Mouse (Mus musculus): ENCODE measurements around the gene Tdrd7. TPM values are rescaled to one million over a fixed set of nuclear protein-coding genes. Genes with fewer than 3 reads are reported as not detected.

The Tdrd7 gene
- polyA plus RNA-seq, 1 experiment = 5.0 TPM

DNA sequence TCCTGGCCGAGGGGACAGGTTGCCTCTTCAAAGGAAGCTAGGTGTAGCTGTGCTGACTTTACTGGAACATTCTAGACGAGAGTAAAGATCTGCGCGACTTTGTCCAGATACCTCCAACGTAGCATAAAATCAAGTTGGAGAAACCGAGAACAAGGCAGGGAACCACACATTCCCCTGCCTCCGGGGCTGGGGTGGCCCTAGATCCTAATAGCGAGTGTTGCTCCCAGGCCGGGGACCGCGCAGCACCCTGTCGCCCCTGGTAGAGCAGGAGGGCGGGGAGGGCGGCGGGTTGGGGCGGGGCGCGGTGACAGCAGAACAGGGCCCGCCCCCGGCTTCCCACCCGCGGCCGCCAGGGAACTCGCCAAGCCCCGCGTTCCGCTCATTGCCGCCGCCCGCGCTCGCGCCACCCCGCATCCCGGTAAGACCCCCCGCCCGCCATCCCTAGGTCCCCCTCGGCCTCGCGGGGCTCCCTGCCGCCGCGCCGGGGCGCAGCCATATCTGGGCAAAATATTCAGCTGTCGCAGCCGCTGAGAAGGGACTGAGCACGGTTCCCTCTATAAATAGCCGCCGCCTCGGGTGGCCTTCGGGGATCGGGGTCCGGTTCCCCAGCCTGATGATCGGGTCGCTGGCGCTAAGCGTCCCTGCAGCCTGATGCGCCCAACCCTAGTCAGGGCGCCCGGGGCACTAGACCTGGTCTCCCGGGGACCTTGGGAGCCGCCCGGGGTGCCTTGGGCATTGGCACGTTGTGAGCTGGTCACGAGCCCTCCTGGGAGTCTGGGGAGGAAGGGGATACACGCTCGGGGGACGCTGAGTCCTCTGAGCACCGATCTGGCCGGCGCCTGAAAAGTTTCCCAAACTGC lies 74.0 kb downstream of the Tdrd7 start, which contains the start of gene Tmod1:
Tmod1 (plus strand) TSS at position 44 of the 860 bp plus-strand sequence.
- peak; percentile 58 for DNase-seq
- H3K4me3 ChIP-seq (ENCODE audit: control insufficient read depth, insufficient read depth, low read length) = peak within 1 kb of the TSS; percentile 36
- TF ChIP-seq POLR2A (IDR thresholded peaks at IDR 0.05; ENCODE audit: control insufficient read depth, extremely low read depth, insufficient read depth, low read length, poor library complexity) = no peak
- H3K4me1 ChIP-seq (replicated peaks; ENCODE audit: control insufficient read depth, insufficient read depth, low read length) = peaks cover 11% of the 10 kb centered on the region
- H3K36me3 ChIP-seq (ENCODE audit: control insufficient read depth, insufficient read depth, low read length) = no peaks in the 10 kb centered on the region
- H3K27ac ChIP-seq (ENCODE audit: control insufficient read depth, insufficient read depth, low read length) = no peak within 1 kb of the TSS
- WGBS = under 1% methylated on average over 69 of the region's 72 CpGs
- peaks cover 13% of the 10 kb centered on the region for H3K27me3 ChIP-seq (ENCODE audit: control insufficient read depth, insufficient read depth, low read length)

DNA sequence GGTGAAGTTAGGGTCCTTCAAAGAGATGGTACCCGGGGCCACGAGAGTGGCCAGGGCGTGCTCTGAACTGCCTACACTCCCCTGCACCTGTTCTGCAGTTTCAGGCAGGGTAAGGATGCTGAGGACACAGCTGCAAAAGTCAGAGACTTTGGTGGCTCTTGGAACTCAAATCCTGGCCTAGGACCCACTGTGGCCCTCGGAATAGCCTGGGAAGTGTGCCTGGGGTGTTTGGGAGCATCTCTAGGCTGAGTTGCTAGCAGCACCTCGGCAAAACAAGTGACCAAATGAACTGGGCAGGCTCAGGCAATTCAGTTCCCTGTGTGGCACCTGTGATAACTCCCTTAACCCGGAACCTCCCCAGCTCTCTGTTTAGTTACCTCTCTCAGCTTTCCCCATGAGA lies 74.8 kb downstream of the Tdrd7 start:
- Histone ChIP-seq H3K27ac (ENCODE audit: control insufficient read depth, insufficient read depth, low read length) (no peak overlapping the region), H3K4me1 (replicated peaks; ENCODE audit: control insufficient read depth, insufficient read depth, low read length) (peaks cover 11% of the 10 kb centered on the region), H3K36me3 (ENCODE audit: control insufficient read depth, insufficient read depth, low read length) (no peaks in the 10 kb centered on the region), H3K4me3 (ENCODE audit: control insufficient read depth, insufficient read depth, low read length) (peak overlapping the region; percentile 36; the same call in 1 of the 2 replicates), H3K27me3 (ENCODE audit: control insufficient read depth, insufficient read depth, low read length) (peaks cover 13% of the 10 kb centered on the region)
- 13% methylated on average over 6 of the region's 6 CpGs for WGBS
- no peak for DNase-seq
- TF ChIP-seq POLR2A (IDR thresholded peaks at IDR 0.05; ENCODE audit: control insufficient read depth, extremely low read depth, insufficient read depth, low read length, poor library complexity) = no peak
- no peak for TF ChIP-seq CTCF (IDR thresholded peaks at IDR 0.05; ENCODE audit: borderline replicate concordance, control insufficient read depth, extremely low read depth, insufficient read depth, low read length, poor library complexity)

GRCm38 (mm10) chr4:46040594-46041192 lies 75.6 kb downstream of the Tdrd7 start:
- H3K36me3 ChIP-seq (ENCODE audit: control insufficient read depth, insufficient read depth, low read length) = no peaks in the 10 kb centered on the region
- peaks cover 13% of the 10 kb centered on the region for H3K27me3 ChIP-seq (ENCODE audit: control insufficient read depth, insufficient read depth, low read length)
- DNase-seq = peak; percentile 10
- peaks cover 11% of the 10 kb centered on the region for H3K4me1 ChIP-seq (replicated peaks; ENCODE audit: control insufficient read depth, insufficient read depth, low read length)
- no peak overlapping the region for H3K27ac ChIP-seq (ENCODE audit: control insufficient read depth, insufficient read depth, low read length)
- no peak for TF ChIP-seq POLR2A (IDR thresholded peaks at IDR 0.05; ENCODE audit: control insufficient read depth, extremely low read depth, insufficient read depth, low read length, poor library complexity)
- TF ChIP-seq CTCF (IDR thresholded peaks at IDR 0.05; ENCODE audit: borderline replicate concordance, control insufficient read depth, extremely low read depth, insufficient read depth, low read length, poor library complexity) = no peak; the same call in 1 of the 2 replicates
- WGBS = 6% methylated on average over 9 of the region's 9 CpGs
- H3K4me3 ChIP-seq (ENCODE audit: control insufficient read depth, insufficient read depth, low read length) = no peak overlapping the region

- H3K4me3 ChIP-seq (ENCODE audit: control insufficient read depth, insufficient read depth, low read length) = no peak overlapping the region
- no peak overlapping the region for H3K27ac ChIP-seq (ENCODE audit: control insufficient read depth, insufficient read depth, low read length)
- peaks cover 13% of the 10 kb centered on the region for H3K27me3 ChIP-seq (ENCODE audit: control insufficient read depth, insufficient read depth, low read length)
- no peak for DNase-seq
- no peaks in the 10 kb centered on the region for H3K36me3 ChIP-seq (ENCODE audit: control insufficient read depth, insufficient read depth, low read length)
- 80% methylated on average over 7 of the region's 7 CpGs for WGBS
- H3K4me1 ChIP-seq (replicated peaks; ENCODE audit: control insufficient read depth, insufficient read depth, low read length) = peaks cover 11% of the 10 kb centered on the region
- TF ChIP-seq POLR2A (IDR thresholded peaks at IDR 0.05; ENCODE audit: control insufficient read depth, extremely low read depth, insufficient read depth, low read length, poor library complexity) (no peak), CTCF (IDR thresholded peaks at IDR 0.05; ENCODE audit: borderline replicate concordance, control insufficient read depth, extremely low read depth, insufficient read depth, low read length, poor library complexity) (no peak)
Observed at GRCm38 (mm10) chr4:46041761-46042504, 76.8 kb downstream of the Tdrd7 start.

DNA sequence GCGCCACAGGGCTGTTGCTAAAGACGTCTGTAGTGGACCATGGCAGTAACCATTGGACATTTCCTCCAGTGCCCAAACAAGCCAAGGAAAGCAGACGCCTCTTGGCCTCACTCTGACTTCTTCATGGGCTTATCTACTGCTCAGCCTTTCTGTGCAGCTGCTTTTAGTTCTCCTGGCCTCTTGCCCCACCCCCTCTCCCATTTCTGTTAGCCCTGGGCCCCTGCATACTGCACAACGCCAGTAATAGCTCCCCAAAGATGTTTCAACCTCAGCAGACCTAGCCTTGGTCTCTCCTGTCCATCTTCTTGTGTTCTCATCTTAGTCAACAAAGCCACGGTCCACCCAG lies 77.3 kb downstream of the Tdrd7 start:
- 82% methylated on average over 5 of the region's 5 CpGs for WGBS
- Histone ChIP-seq H3K36me3 (ENCODE audit: control insufficient read depth, insufficient read depth, low read length) (no peaks in the 10 kb centered on the region), H3K4me3 (ENCODE audit: control insufficient read depth, insufficient read depth, low read length) (no peak overlapping the region), H3K4me1 (replicated peaks; ENCODE audit: control insufficient read depth, insufficient read depth, low read length) (peaks cover 11% of the 10 kb centered on the region), H3K27ac (ENCODE audit: control insufficient read depth, insufficient read depth, low read length) (no peak overlapping the region), H3K27me3 (ENCODE audit: control insufficient read depth, insufficient read depth, low read length) (peaks cover 13% of the 10 kb centered on the region)
- DNase-seq = no peak
- TF ChIP-seq POLR2A (IDR thresholded peaks at IDR 0.05; ENCODE audit: control insufficient read depth, extremely low read depth, insufficient read depth, low read length, poor library complexity) (no peak), CTCF (IDR thresholded peaks at IDR 0.05; ENCODE audit: borderline replicate concordance, control insufficient read depth, extremely low read depth, insufficient read depth, low read length, poor library complexity) (no peak)

GRCm38 (mm10) chr4:46043361-46043760 lies 78.2 kb downstream of the Tdrd7 start:
- WGBS = 83% methylated on average over 8 of the region's 8 CpGs
- Histone ChIP-seq H3K4me3 (ENCODE audit: control insufficient read depth, insufficient read depth, low read length) (no peak overlapping the region), H3K4me1 (replicated peaks; ENCODE audit: control insufficient read depth, insufficient read depth, low read length) (peaks cover 11% of the 10 kb centered on the region), H3K27me3 (ENCODE audit: control insufficient read depth, insufficient read depth, low read length) (peaks cover 13% of the 10 kb centered on the region), H3K27ac (ENCODE audit: control insufficient read depth, insufficient read depth, low read length) (no peak overlapping the region), H3K36me3 (ENCODE audit: control insufficient read depth, insufficient read depth, low read length) (no peaks in the 10 kb centered on the region)
- no peak for DNase-seq
- no peak for TF ChIP-seq POLR2A (IDR thresholded peaks at IDR 0.05; ENCODE audit: control insufficient read depth, extremely low read depth, insufficient read depth, low read length, poor library complexity)
